Mouse (Mus musculus): ENCODE results near the gene Cyp17a1.

DNA sequence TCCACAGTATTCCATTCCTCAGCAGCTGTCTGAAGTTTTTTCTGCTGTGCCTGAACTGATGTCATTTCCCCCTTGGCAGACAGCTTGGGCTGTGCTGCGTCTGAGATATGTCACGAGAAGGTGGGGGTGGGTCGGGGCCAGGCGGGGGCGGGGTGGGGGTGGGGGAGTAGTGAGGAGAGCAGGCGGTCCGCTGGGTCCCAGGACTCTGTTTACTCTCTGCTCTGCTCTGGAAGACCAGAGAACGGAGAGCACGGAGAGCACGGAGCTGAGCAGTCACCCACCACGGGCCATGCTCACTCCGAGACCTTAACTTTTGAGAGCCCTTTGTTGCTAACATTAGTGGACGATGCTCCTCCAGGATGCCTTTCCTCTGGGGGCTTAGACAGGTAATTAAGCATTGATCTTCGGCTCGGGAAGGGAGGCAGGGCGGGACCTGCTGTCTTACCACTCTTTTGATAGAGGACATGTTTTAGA lies 49.7 kb downstream of the Cyp17a1 start:
- no peak for TF ChIP-seq CTCF (IDR thresholded peaks at IDR 0.05; ENCODE audit: control insufficient read depth, insufficient read depth, low read length)
- no peak for TF ChIP-seq POLR2A (IDR thresholded peaks at IDR 0.05; ENCODE audit: borderline replicate concordance, control insufficient read depth, low read depth, low read length)
